ENCODE assay signal across 8 mouse cellular contexts in the genomic region with DNA sequence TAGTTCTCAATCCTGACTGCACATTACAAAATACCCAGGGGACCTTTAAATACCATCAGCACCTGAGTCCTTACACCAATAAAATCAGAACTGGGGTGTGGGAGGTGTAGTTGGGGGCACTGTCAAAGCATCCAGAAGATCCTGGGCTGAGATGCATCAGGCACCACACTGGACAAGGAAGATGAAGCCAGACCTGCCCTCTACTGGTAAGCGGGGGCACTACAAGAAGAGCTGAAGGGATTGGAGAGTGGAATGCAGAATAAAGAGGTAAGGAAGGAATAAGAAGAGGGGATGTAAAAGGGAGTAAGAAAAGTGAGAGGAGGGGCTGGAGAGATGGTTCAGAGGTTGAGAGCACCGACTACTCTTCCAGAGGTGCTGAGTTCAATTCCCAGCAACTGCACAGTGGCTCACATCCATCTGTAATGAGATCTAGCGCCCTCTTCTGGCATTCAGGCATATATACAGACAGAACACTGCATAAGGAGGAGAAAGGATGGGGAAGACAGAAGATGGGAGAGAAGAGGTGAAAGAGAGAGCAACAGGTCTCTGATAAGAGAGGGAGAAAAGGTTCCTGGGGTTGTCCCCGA.
DNase-seq lines count a peak whose midpoint lies in the region; ATAC-seq and TF ChIP-seq lines count a peak whose summit lies in the region.

No protein-coding gene starts in this region.

- no peaks in the 10 kb centered on the region for H3K36me3 ChIP-seq in small intestine, adult 2 months (ENCODE audit: control insufficient read depth, insufficient read depth, low read length)

- 35% methylated on average over 4 of the region's 4 CpGs for WGBS in small intestine, adult 2 months

- ATAC-seq in megakaryocyte-erythroid progenitor cell, adult 5-6 weeks (replicated peaks; ENCODE audit: low FRiP score, low TSS enrichment, poor library complexity, severe bottlenecking) = peak; percentile 55; the same call in 1 of the 2 replicates

- no peaks in the 10 kb centered on the region for H3K27me3 ChIP-seq in small intestine, adult 2 months (ENCODE audit: control insufficient read depth, insufficient read depth, low read length)

- no peak overlapping the region for H3K27ac ChIP-seq in embryonic fibroblast, embryonic 13.5 days (ENCODE audit: insufficient read depth, low read length)
- H3K27ac ChIP-seq in small intestine, adult 2 months (ENCODE audit: insufficient read depth, low read depth, low read length) = no peak overlapping the region

- DNase-seq in gastrocnemius, adult 18-20 months (ENCODE audit: low spot score) = peak; percentile 48
- DNase-seq in gastrocnemius, postnatal 25 days = no peak
- DNase-seq in 3T3-L1 (ENCODE audit: low read depth, low spot score) = peak; percentile 70
- DNase-seq in adrenal gland, postnatal 14 days = peak; percentile 71
- peak; percentile 29 to 80 for DNase-seq in kidney, postnatal 36 days

- TF ChIP-seq POLR2A in embryonic fibroblast, embryonic 13.5 days (IDR thresholded peaks at IDR 0.05; ENCODE audit: low read depth, low read length) = no peak
- no peak for TF ChIP-seq POLR2A in small intestine, adult 2 months (IDR thresholded peaks at IDR 0.05; ENCODE audit: low read depth, low read length)

- H3K4me3 ChIP-seq in embryonic fibroblast, embryonic 13.5 days (ENCODE audit: insufficient read depth, low read length) = no peak overlapping the region
- H3K4me3 ChIP-seq in small intestine, adult 2 months (ENCODE audit: low read depth, low read length) = no peak overlapping the region

- H3K4me1 ChIP-seq in embryonic fibroblast, embryonic 13.5 days (ENCODE audit: control insufficient read depth, insufficient read depth, low read length) = no peaks in the 10 kb centered on the region
- H3K4me1 ChIP-seq in small intestine, adult 2 months (ENCODE audit: control insufficient read depth, insufficient read depth, insufficient read length, low read length) = no peaks in the 10 kb centered on the region

- peak; percentile 67; the same call in 1 of the 2 replicates for TF ChIP-seq CTCF in embryonic fibroblast, embryonic 13.5 days (IDR thresholded peaks at IDR 0.05; ENCODE audit: borderline replicate concordance, insufficient read depth, low read length)
- peak; percentile 68; the same call in 1 of the 2 replicates for TF ChIP-seq CTCF in small intestine, adult 2 months (IDR thresholded peaks at IDR 0.05; ENCODE audit: extremely low read depth, insufficient read length, insufficient replicate concordance, low read depth, low read length)
